Mouse (Mus musculus): ENCODE measurements around the gene Zcchc9.

- TF ChIP-seq CTCF (IDR thresholded peaks at IDR 0.05; ENCODE audit: extremely low read depth, insufficient read depth, low read length) = no peak
- no peak for TF ChIP-seq POLR2A (IDR thresholded peaks at IDR 0.05; ENCODE audit: extremely low read depth, insufficient read depth, low read length)
Observed at GRCm38 (mm10) chr13:91756230-91756629, 51.3 kb downstream of the Zcchc9 start.
